Mouse (Mus musculus) liver, embryonic 13.5 days (tissue): ENCODE measurements at regions not wholly inside any gene's neighbourhood (a gene's known extent, or its start where the extent isn't known, plus 50 kb on each side); places are given as distances from the start of the nearest gene placed in this dataset.

ENCODE experiments used
- ATAC-seq: fragments of 200-750 bp; cut with Nextera tagmentation; 2 replicates; pipeline ENCODE4 v1.8.0; 2017; ENCODE audit warnings: low read depth, mild to moderate bottlenecking, moderate number of reproducible peaks, moderate library complexity
- DNase-seq: peaks from one replicate; pipeline ENCODE4 v3.0.0; 2022
- H3K27ac ChIP-seq: fragments of 300-500 bp; sonication (generic); 2 replicates; pipeline ENCODE4 v1.5.1; 2015; ENCODE audit warnings: moderate library complexity, mild to moderate bottlenecking, inconsistent platforms
- H3K27me3 ChIP-seq: fragments of 300-500 bp; sonication (generic); 2 replicates; pipeline ENCODE4 v1.6.1; 2015; ENCODE audit warnings: mild to moderate bottlenecking, inconsistent platforms
- H3K36me3 ChIP-seq: fragments of 300-500 bp; sonication (generic); 2 replicates; pipeline ENCODE4 v1.6.1; 2015; ENCODE audit warnings: mild to moderate bottlenecking, inconsistent platforms
- H3K4me1 ChIP-seq: fragments of 300-500 bp; sonication (generic); replicated peaks from 2 replicates; pipeline ENCODE4 v1.6.1; 2015; ENCODE audit warnings: inconsistent platforms
- H3K4me2 ChIP-seq: fragments of 300-500 bp; sonication (generic); 2 replicates; pipeline ENCODE4 v1.6.1; 2015; ENCODE audit warnings: inconsistent platforms, mild to moderate bottlenecking, moderate library complexity
- H3K4me3 ChIP-seq: fragments of 300-500 bp; sonication (generic); replicated peaks from 2 replicates; pipeline ENCODE4 v1.5.1; 2015; ENCODE audit warnings: mild to moderate bottlenecking, inconsistent platforms
- H3K9ac ChIP-seq: fragments of 300-500 bp; sonication (generic); 2 replicates; pipeline ENCODE4 v1.6.1; 2015; ENCODE audit warnings: mild to moderate bottlenecking, inconsistent platforms
- H3K9me3 ChIP-seq: fragments of 300-500 bp; sonication (generic); replicated peaks from 2 replicates; pipeline ENCODE4 v1.6.1; 2016; ENCODE audit warnings: inconsistent platforms
- WGBS: fragments of 180-500 bp; shearing (Covaris S2); methylation state at CpG from one replicate; pipeline ENCODE4 v1.1.7; 2015; ENCODE audit not compliant: insufficient replicate concordance; 5-methylcytosine and 5-hydroxymethylcytosine counted together

DNA sequence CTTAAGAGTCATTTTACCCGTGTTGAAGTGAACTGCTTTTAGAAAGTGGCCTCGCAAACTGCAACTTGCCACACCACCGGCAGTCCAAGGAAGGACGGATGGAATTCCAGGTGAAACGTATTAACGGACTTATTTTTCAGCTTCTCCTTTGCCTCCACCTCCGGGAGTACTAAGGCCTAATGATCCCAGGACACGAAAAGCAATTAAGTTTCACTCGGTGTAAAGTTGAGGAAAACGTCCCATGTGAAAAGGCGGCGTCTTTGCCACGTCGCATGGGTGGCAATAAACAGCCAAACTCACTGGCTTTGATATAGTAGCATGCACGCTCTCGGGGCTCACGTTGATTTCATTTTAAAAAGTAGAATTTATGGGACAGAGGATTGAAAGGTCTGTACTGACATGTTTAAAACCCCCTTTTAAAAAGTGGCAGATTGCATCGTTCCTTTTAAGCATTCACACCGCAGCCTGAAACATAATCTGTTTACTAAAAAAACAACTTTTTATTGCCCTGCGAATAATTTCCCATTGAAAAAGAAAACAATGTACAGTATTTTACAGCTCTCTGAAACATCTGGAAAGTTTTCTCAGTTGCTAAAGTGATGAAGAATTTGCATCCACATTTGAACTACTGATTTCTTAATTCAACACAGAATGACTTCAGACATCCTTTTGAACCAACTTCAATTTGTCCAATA is 385.4 kb upstream of the Npvf start:
- DNase-seq (no peak), ATAC-seq (no peak)
- Histone ChIP-seq H3K4me1 (no peaks in the 10 kb centered on the region), H3K36me3 (no peaks in the 10 kb centered on the region), H3K4me2 (no peak overlapping the region), H3K9ac (no peak overlapping the region), H3K4me3 (no peak overlapping the region), H3K27ac (no peak overlapping the region), H3K27me3 (no peaks in the 10 kb centered on the region), H3K9me3 (no peaks in the 10 kb centered on the region)
- WGBS = 80% methylated on average over 20 of the region's 20 CpGs

DNA sequence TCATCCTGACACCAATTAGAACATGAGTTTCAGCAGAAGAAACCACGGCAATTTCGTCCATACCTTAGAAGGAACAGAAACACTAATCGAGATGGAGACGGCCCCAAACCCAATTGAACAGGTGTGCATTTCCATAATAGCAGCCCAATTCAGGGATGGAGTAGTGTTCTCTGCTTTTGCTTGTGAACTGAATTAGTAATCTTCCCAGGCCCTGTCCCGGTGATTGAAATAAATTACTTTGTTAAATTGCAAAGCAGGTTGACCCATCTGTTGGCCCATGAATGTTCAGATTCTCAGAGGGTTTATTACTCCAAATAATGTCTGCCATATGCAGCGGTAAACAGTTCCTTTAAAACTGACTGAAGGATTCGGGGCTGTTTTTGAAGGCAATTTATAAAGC is 388.5 kb upstream of the Nfe2l3 start:
- no peak overlapping the region for H3K27ac ChIP-seq
- H3K27me3 ChIP-seq = no peaks in the 10 kb centered on the region
- DNase-seq = no peak
- H3K9me3 ChIP-seq = no peaks in the 10 kb centered on the region
- no peak overlapping the region for H3K4me3 ChIP-seq
- 76% methylated on average over 7 of the region's 7 CpGs for WGBS
- ATAC-seq = no peak
- H3K9ac ChIP-seq = no peak overlapping the region
- H3K4me1 ChIP-seq = no peaks in the 10 kb centered on the region
- H3K36me3 ChIP-seq = no peaks in the 10 kb centered on the region
- no peak overlapping the region for H3K4me2 ChIP-seq

DNA sequence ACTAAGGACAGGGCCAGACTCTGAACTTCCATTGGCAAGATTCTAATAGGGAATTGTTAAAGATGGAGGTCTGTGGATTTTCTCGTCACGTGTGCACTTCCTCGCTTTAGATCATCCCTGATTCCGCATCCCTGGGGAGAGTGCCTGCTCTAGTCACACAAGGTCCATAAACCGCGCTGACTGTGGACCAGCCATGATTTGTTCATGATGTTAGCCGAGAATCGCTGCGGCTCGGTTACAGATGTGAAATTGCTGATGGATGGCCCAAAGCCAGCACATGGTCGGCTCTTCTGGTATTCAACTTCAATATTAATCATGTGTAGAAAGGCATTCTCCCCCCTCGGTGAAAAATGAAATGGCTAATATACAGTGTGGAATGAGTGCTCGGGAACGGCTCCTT is 387.6 kb upstream of the Nfe2l3 start:
- Histone ChIP-seq H3K9ac (no peak overlapping the region), H3K27me3 (no peaks in the 10 kb centered on the region), H3K4me1 (no peaks in the 10 kb centered on the region), H3K36me3 (no peaks in the 10 kb centered on the region), H3K4me3 (no peak overlapping the region), H3K27ac (no peak overlapping the region), H3K9me3 (no peaks in the 10 kb centered on the region), H3K4me2 (no peak overlapping the region)
- no peak for DNase-seq
- no peak for ATAC-seq
- WGBS = 78% methylated on average over 14 of the region's 14 CpGs

DNA sequence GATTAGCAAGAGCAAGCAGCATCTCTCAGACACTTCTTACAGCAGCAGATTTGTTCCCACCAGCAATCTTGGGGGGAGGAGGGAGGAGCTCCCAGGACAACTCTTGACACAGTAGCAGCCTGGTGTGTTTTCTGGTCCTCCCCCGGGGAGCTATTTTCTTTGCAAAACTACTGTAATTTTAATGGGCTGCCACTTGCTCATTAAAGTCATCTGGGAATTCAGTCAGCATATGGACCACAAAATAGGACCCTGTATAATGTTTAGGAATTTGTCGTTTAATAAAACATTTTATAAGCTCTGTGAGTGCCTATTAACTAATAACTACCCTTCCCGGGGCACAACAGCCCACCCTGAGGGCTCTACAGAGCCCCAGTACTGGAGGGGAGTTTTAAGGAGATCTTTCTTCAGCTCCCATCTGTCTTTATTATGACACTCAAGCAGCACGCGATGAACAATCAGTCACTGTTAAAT is 380.0 kb upstream of the Nfe2l3 start:
- Histone ChIP-seq H3K27ac (no peak overlapping the region), H3K36me3 (no peaks in the 10 kb centered on the region), H3K4me3 (no peak overlapping the region), H3K9me3 (no peaks in the 10 kb centered on the region), H3K9ac (no peak overlapping the region), H3K27me3 (no peaks in the 10 kb centered on the region), H3K4me2 (no peak overlapping the region), H3K4me1 (no peaks in the 10 kb centered on the region)
- no peak for DNase-seq
- ATAC-seq = no peak
- 66% methylated on average over 5 of the region's 5 CpGs for WGBS

DNA sequence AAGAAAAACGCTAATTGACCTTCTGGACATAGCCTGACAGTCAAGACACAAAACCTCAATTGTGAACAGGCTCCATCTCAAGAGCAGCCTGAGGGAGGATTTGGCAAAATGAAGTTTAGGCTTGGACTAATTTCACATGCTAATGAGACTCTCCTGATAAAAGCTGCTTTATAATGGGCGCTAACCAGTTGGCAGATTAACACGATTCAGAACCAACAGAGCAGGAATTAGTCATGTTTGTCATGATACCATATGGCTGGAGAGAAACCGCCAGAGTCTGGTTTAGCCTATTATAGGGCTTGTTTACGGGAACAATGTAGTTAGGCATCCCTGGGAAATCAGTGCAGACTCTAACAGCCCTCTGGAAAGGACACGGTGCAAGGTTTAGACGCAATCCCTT is 375.2 kb upstream of the Nfe2l3 start:
- H3K4me3 ChIP-seq = no peak overlapping the region
- no peak overlapping the region for H3K4me2 ChIP-seq
- DNase-seq = no peak
- 55% methylated on average over 7 of the region's 7 CpGs for WGBS
- no peaks in the 10 kb centered on the region for H3K27me3 ChIP-seq
- H3K4me1 ChIP-seq = no peaks in the 10 kb centered on the region; the same call in 1 of the 2 replicates
- no peaks in the 10 kb centered on the region for H3K9me3 ChIP-seq
- ATAC-seq = no peak
- H3K36me3 ChIP-seq = no peaks in the 10 kb centered on the region
- H3K9ac ChIP-seq = no peak overlapping the region
- no peak overlapping the region for H3K27ac ChIP-seq

DNA sequence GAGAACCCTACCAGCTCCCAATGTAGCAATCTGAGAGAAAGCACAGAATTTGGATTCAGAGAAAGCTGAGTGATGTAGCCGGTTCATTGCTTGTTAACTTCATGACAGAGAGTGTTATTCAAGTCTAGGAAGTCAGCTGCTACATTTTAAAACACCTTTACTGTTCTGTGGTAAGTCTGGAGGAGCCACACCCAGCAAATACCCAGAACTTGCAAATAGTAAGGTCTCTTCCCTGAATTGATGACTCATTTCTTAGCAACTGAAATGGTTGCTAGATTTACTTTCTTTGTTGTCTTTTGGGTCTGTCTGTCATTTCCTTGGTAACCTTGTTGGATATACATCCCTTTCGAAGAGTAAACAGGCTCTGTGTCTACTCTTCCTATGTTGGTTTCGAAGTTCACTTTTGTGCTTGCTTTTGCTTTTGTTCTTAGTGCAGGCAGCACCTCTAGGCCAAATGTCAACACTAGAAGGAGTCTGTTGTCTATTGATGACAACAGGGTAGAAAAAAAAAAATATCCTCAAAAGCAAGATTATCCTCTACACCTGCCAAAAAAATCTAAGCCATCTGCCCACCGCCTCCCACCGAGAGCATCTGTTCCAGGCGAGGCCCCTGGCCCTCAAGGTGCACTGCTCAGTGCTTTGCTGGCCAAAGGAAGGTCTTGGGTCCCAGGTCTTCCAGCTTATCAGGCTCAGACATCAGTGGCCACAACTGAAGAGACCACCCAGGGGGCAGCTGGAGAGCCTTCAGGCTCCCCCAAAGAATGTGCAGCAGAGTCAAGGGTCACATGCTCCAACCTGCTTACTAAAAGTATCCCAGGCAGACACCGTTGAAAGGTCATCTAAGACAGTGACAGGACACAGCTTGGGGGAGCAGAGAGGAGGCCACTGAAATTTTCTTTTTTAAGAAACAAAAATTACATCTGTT is 372.3 kb upstream of the Nfe2l3 start:
- no peaks in the 10 kb centered on the region for H3K36me3 ChIP-seq
- no peak overlapping the region for H3K9ac ChIP-seq
- H3K4me2 ChIP-seq = no peak overlapping the region
- H3K9me3 ChIP-seq = no peaks in the 10 kb centered on the region
- no peak overlapping the region for H3K4me3 ChIP-seq
- H3K27me3 ChIP-seq = no peaks in the 10 kb centered on the region
- WGBS = 60% methylated on average over 7 of the region's 7 CpGs
- DNase-seq = no peak
- H3K4me1 ChIP-seq = no peaks in the 10 kb centered on the region; the same call in 1 of the 2 replicates
- H3K27ac ChIP-seq = no peak overlapping the region
- ATAC-seq = no peak

DNA sequence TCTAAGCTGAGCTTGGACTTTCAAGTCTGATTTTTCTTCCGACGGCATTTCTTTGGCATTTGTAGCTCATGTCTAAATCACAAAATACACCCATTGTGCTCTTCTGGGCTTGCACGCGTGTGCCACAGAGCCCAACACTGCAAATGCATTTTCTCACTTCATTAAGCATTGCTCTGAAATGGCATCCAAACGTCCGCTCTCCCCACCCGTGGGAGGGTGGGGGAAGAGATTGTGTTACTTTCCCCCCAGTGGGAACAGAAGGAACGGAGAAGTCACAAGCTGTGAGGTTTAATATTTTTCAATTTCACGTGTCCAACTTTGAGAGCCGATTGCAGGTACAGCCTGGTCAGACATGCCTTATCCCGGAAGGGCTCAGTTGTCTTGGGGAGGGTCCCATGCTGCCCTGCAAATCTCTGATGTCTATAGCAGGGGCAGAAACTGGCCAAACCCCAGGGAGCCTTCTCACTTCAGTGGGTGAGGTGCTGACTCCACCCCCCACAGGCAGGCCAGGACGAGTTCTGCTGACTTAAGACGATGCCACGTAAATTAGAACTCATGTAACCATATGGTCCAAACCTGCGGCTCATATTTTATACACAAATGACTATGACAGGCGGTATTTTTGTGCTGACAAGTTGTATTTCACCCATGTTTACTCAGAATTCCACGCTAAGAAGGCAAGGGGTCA is 371.5 kb upstream of the Nfe2l3 start:
- Histone ChIP-seq H3K9me3 (no peaks in the 10 kb centered on the region), H3K36me3 (no peaks in the 10 kb centered on the region), H3K27me3 (no peaks in the 10 kb centered on the region), H3K4me1 (no peaks in the 10 kb centered on the region; the same call in 1 of the 2 replicates), H3K4me3 (no peak overlapping the region), H3K9ac (no peak overlapping the region), H3K27ac (no peak overlapping the region), H3K4me2 (no peak overlapping the region)
- no peak for DNase-seq
- ATAC-seq = no peak
- WGBS = 64% methylated on average over 17 of the region's 17 CpGs

DNA sequence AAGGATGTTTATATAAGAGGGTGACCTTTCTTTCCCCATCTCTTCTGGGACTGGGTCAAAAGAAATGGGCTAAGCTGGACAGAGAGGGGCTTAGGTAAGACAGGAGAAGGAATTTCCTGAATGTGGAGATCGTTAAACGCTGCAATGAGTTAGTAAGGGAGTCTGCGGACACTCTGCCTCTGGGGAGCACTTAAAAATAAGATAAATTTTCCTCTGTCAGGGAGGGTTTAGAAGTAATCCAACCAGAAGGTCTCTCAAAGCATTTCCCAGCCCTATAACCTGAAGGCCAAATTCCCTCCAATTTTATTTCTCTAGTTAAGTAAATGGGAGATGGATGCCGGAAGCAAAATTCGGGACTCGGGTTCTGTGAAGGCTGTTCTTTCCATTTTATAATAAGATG is 367.3 kb upstream of the Nfe2l3 start:
- no peaks in the 10 kb centered on the region; the same call in 1 of the 2 replicates for H3K4me1 ChIP-seq
- no peak overlapping the region for H3K4me2 ChIP-seq
- ATAC-seq (no peak), DNase-seq (no peak)
- no peak overlapping the region for H3K27ac ChIP-seq
- WGBS = 79% methylated on average over 6 of the region's 6 CpGs
- H3K27me3 ChIP-seq = no peaks in the 10 kb centered on the region
- H3K9ac ChIP-seq = no peak overlapping the region
- no peak overlapping the region for H3K4me3 ChIP-seq
- H3K36me3 ChIP-seq = no peaks in the 10 kb centered on the region
- H3K9me3 ChIP-seq = no peaks in the 10 kb centered on the region

DNA sequence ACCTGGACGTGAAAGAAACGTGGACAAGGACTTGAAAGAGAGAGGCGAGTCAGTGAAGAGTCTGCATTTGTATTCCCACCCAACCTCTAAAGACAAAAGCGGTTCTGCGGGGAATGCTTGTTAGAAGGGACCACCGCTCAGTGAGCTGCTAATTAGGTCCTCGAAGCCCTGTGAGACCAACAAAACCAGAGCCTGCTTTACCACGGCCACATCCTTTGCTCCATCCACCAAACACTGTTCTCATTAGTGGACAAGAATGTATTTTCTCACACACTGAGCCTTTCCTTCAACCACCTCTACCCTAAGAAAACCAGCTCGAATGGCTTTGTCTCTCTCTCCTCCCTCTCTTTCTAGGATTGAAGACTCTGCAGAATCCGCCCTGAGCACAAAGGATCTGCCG is 365.1 kb upstream of the Nfe2l3 start:
- no peaks in the 10 kb centered on the region for H3K4me1 ChIP-seq
- 61% methylated on average over 11 of the region's 11 CpGs for WGBS
- ATAC-seq (no peak), DNase-seq (no peak)
- no peak overlapping the region for H3K4me2 ChIP-seq
- no peak overlapping the region for H3K9ac ChIP-seq
- H3K36me3 ChIP-seq = no peaks in the 10 kb centered on the region
- H3K4me3 ChIP-seq = no peak overlapping the region
- H3K27ac ChIP-seq = no peak overlapping the region
- H3K27me3 ChIP-seq = no peaks in the 10 kb centered on the region
- no peaks in the 10 kb centered on the region for H3K9me3 ChIP-seq

DNA sequence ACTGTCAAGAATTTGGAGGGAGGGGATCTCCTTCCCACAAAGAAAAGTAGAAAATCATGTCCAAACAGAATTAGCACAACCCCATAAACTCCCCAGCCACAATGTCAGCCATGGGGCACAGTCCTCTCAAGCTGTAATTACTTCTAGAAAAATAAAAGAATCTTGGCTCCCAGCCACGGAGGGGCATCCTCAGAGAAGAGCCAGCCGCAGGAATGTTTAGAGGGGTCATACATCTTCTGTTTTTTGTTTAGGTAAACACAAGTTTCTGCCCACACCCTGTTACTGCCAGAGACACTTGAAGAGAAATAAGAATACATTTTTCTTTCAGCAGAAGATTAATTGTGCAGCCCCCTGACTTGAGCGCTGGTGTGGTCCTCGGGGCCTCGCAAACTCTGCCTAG is 362.5 kb upstream of the Nfe2l3 start:
- H3K4me2 ChIP-seq = no peak overlapping the region
- 71% methylated on average over 5 of the region's 5 CpGs for WGBS
- no peak overlapping the region for H3K9ac ChIP-seq
- H3K36me3 ChIP-seq = no peaks in the 10 kb centered on the region
- DNase-seq = no peak
- H3K4me3 ChIP-seq = no peak overlapping the region
- H3K4me1 ChIP-seq = 0 out of 2 replicates have a peak, but pooled peaks cover 3% of the 10 kb centered on the region
- no peaks in the 10 kb centered on the region for H3K9me3 ChIP-seq
- ATAC-seq = no peak
- H3K27ac ChIP-seq = no peak overlapping the region
- H3K27me3 ChIP-seq = no peaks in the 10 kb centered on the region

DNA sequence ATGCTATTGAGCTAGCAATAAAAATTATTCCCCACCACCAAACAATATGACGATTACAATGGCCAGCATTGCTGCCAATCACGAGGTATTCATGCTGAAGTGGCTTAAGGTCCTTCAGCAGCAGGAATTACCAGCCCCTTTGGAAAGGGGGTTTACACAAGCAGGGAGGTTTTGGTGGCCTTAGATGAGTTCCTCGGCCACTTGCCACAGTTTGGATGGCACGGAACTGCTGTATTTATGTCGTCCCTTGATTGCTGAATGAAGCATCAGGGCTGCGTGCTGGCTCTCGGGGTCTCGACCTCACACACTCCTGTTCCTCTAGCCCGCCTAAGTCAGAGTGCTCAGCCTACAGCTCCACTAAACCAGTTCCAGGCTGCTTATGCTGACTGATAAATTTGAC is 361.2 kb upstream of the Nfe2l3 start:
- no peak overlapping the region for H3K4me2 ChIP-seq
- no peak for ATAC-seq

More for the DNA sequence above, 361.2 kb upstream of the Nfe2l3 start:
- Histone ChIP-seq H3K4me3 (no peak overlapping the region), H3K36me3 (no peaks in the 10 kb centered on the region), H3K9me3 (no peaks in the 10 kb centered on the region), H3K27me3 (no peaks in the 10 kb centered on the region), H3K27ac (no peak overlapping the region), H3K9ac (no peak overlapping the region), H3K4me1 (0 out of 2 replicates have a peak, but pooled peaks cover 3% of the 10 kb centered on the region)
- WGBS = 51% methylated on average over 9 of the region's 9 CpGs
- DNase-seq = no peak
